Mouse (Mus musculus) frontal cortex, adult 2 months (tissue): ENCODE results near the gene Foxi2. TPM values are rescaled to one million over a fixed set of nuclear protein-coding genes. Genes with fewer than 3 reads are reported as not detected.

ENCODE experiments used
- polyA plus RNA-seq: library from polyadenylated mRNA; depleted of rRNA; stranded (reverse); fragments of >200 nt; gene quantifications from 2 replicates; pipeline ENCODE4 v1.2.3, GENCODE M21; 2012; rRNA removed

Gene Foxi2
- polyA plus RNA-seq, 1 experiment = 0.06 TPM

Other genes starting within 250 kb of the Foxi2 start
- gene Nps, start 151.6 kb upstream of the Foxi2 start, polyA plus RNA-seq = 0.12 TPM in 1 of 2 replicates, not detected in the other
- gene Clrn3, start 118.3 kb downstream of the Foxi2 start, polyA plus RNA-seq = not detected in 2 replicates
- gene Ptpre, start 127.2 kb downstream of the Foxi2 start, polyA plus RNA-seq = 11.2 and 12.6 TPM in 2 replicates